Mouse (Mus musculus) bone marrow, adult 2 months (tissue): ENCODE measurements around the gene Gria3.

ENCODE experiments used
- CTCF ChIP-seq: fragments of 200-500 bp; IDR thresholded peaks from 2 replicates; pipeline ENCODE4 v1.5.1; 2011; ENCODE audit warnings: low read length, control low read depth; ENCODE audit not compliant: control insufficient read depth, insufficient read depth
- POLR2A ChIP-seq: fragments of 200-500 bp; IDR thresholded peaks from 2 replicates; pipeline ENCODE4 v1.6.1; 2011; ENCODE audit warnings: low read depth, mild to moderate bottlenecking, control low read depth, low read length, borderline replicate concordance; ENCODE audit not compliant: control insufficient read depth

GRCm38 (mm10) chrX:41406288-41406687 lies 5.6 kb downstream of the Gria3 start:
- TF ChIP-seq CTCF: no peak
- no peak for TF ChIP-seq POLR2A
